Mouse (Mus musculus): ENCODE measurements around the gene Klra7.
"Not testable (repeated sequence)": the region's sequence is repeated elsewhere in the genome, so short reads cannot be mapped to it uniquely, and the experiment has no call there.

Gene Klra7

GRCm38 (mm10) chr6:130233222-130233621 lies at the start of gene Klra7:
Gene Klra7, minus strand, starts transcription at chr6:130233322.
- no peak for DNase-seq (ENCODE audit: low read depth, low spot score)

GRCm38 (mm10) chr6:130281828-130282227 lies 48.7 kb upstream of the Klra7 start, which contains the start of gene Klra10:
Gene Klra10, minus strand, starts transcription at chr6:130281928.
- not testable (repeated sequence) for DNase-seq (ENCODE audit: low read depth, low spot score)

- DNase-seq (ENCODE audit: low read depth, low spot score) = no peak
These were observed 22.2 kb upstream of the Klra7 start for GRCm38 (mm10) chr6:130255326-130255725.

GRCm38 (mm10) chr6:130237536-130237935 lies 4.4 kb upstream of the Klra7 start:
- DNase-seq (ENCODE audit: low read depth, low spot score) = no peak

- DNase-seq (ENCODE audit: low read depth, low spot score) = no peak
These were observed 3.5 kb upstream of the Klra7 start for GRCm38 (mm10) chr6:130236635-130237034.

GRCm38 (mm10) chr6:130197453-130197852 lies 35.7 kb downstream of the Klra7 start:
- not testable (repeated sequence) for DNase-seq (ENCODE audit: low read depth, low spot score)

- not testable (repeated sequence) for DNase-seq (ENCODE audit: low read depth, low spot score)
These were observed 40.1 kb downstream of the Klra7 start, which contains the start of gene Klra9 for GRCm38 (mm10) chr6:130193012-130193411. Gene Klra9, minus strand, starts transcription at chr6:130193112.
